Mouse (Mus musculus) G1E (cell line): ENCODE results near the gene Etfdh. TPM values are rescaled to one million over a fixed set of nuclear protein-coding genes. Genes with fewer than 3 reads are reported as not detected.
A peak's percentile ranks its signal among the peaks of the same experiment; 100 is the strongest.

ENCODE experiments used
- ATAC-seq: 2 replicates; pipeline ENCODE4 v1.8.0; 2016; ENCODE audit warnings: mild to moderate bottlenecking; ENCODE audit not compliant: insufficient number of reproducible peaks, poor library complexity, low FRiP score, severe bottlenecking; ENCODE audit errors: extremely low read depth
- DNase-seq: peaks from one replicate; pipeline ENCODE4 v3.0.0; 2012; ENCODE audit warnings: low spot score
- H3K27me3 ChIP-seq: 2 replicates; pipeline ENCODE4 v1.6.1; 2012; ENCODE audit warnings: mild to moderate bottlenecking, low read length, inconsistent platforms; ENCODE audit not compliant: insufficient read depth
- H3K36me3 ChIP-seq: replicated peaks from 2 replicates; pipeline ENCODE3; 2012; ENCODE audit warnings: mild to moderate bottlenecking, inconsistent platforms
- H3K4me1 ChIP-seq: 2 replicates; pipeline ENCODE4 v1.6.1; 2012; ENCODE audit warnings: low read depth, low read length, inconsistent platforms, mixed read lengths; ENCODE audit not compliant: insufficient read depth
- H3K4me3 ChIP-seq: 2 replicates; pipeline ENCODE4 v1.5.1; 2012; ENCODE audit warnings: low read depth, mild to moderate bottlenecking, inconsistent platforms, low read length, moderate library complexity, mixed read lengths
- H3K9me3 ChIP-seq: replicated peaks from 2 replicates; pipeline ENCODE4 v1.6.1; 2012; ENCODE audit warnings: inconsistent platforms
- CTCF ChIP-seq: IDR thresholded peaks from 2 replicates; pipeline ENCODE4 v1.5.1; 2012; ENCODE audit warnings: low read depth, low read length, inconsistent platforms, mixed read lengths
- GATA1 ChIP-seq: IDR thresholded peaks from 2 replicates; pipeline ENCODE4 v1.6.1; 2012; ENCODE audit warnings: borderline replicate concordance, low read length, inconsistent platforms, mixed read lengths
- GATA2 ChIP-seq: IDR thresholded peaks from 2 replicates; pipeline ENCODE4 v1.6.1; 2012; ENCODE audit warnings: low read depth, low read length, inconsistent platforms, borderline replicate concordance
- POLR2AphosphoS5 ChIP-seq: IDR thresholded peaks from 2 replicates; pipeline ENCODE4 v1.6.1; 2012; ENCODE audit warnings: low read depth, low read length, inconsistent platforms; ENCODE audit not compliant: insufficient replicate concordance
- TAL1 ChIP-seq: conservative IDR thresholded peaks from 2 replicates; pipeline ENCODE4 v1.6.1; 2012; ENCODE audit warnings: low read depth, low read length, inconsistent platforms, mixed read lengths
- polyA plus RNA-seq: library from polyadenylated mRNA; stranded (reverse); fragments of >175 nt; gene quantifications from 2 replicates; pipeline ENCODE4 v1.2.3, GENCODE M21; 2012
- total RNA-seq, 2 experiments: library from RNA; stranded (forward) in 1 of 2; stranded (reverse) in 1 of 2; fragments of 200-1000 nt in 1 of 2; fragments of >200 nt in 1 of 2; fragmentation: Nextera tagmentation in 1 of 2; gene quantifications; 2 replicates each; pipeline ENCODE4 v1.2.3; 2014 to 2017

Etfdh gene
- total and polyA plus RNA-seq, 3 experiments = 19.0 to 63.9 (median 54.1) TPM

DNA sequence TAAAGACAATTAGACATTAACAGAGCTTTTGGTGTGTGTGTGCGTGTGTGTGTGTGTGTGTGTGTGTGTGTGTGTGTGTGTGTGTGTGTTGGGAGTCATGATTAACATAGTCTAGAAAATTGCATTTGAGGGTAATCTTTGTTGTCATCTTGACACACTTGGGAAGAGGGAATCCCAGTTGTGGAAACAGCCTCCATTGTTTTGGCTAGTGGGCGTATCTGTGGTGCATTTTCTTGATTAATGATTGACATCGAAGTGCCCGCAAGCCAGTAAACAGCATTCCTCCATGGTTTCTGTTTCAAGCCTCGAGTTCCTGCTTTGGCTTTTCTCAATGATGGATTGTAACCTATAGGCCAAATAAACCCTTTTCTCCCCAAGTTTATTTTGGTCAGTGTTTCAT is 27.4 kb upstream of the Etfdh start:
- TF ChIP-seq CTCF (no peak), POLR2AphosphoS5 (no peak)
- no peaks in the 10 kb centered on the region for H3K36me3 ChIP-seq
- H3K4me1 ChIP-seq = peaks cover 8% of the 10 kb centered on the region
- H3K9me3 ChIP-seq = no peaks in the 10 kb centered on the region
- DNase-seq (no peak), ATAC-seq (peak; percentile 8; the same call in 1 of the 2 replicates)
- no peak overlapping the region for H3K4me3 ChIP-seq
- H3K27me3 ChIP-seq = peaks cover 16% of the 10 kb centered on the region; the same call in 1 of the 2 replicates

DNA sequence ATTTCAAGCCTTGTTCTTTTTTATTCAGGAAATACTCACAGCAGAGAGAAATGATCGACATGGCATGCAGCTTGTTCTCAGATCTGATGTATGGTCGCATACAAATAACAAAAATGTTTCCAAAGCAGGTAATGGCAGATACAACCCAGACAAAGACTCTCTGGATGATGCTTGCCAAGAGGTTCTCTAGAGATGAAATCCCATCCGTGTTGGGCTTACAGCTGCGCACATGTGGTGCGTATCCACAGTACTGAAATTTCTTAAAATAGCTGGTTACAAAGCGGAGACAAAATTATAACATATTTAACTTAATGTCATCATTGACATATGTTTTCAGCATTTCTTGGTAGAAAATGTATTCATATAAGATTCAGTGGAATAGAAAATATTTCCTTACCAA is 22.8 kb upstream of the Etfdh start:
- no peak for DNase-seq
- Histone ChIP-seq H3K9me3 (no peaks in the 10 kb centered on the region), H3K4me1 (peaks cover 8% of the 10 kb centered on the region), H3K36me3 (no peaks in the 10 kb centered on the region), H3K4me3 (no peak overlapping the region), H3K27me3 (peaks cover 14% of the 10 kb centered on the region; the same call in 1 of the 2 replicates)
- no peak for TF ChIP-seq GATA1
- TF ChIP-seq TAL1 = no peak
- TF ChIP-seq CTCF = no peak
- no peak for TF ChIP-seq POLR2AphosphoS5
- no peak for TF ChIP-seq GATA2
- no peak for ATAC-seq

DNA sequence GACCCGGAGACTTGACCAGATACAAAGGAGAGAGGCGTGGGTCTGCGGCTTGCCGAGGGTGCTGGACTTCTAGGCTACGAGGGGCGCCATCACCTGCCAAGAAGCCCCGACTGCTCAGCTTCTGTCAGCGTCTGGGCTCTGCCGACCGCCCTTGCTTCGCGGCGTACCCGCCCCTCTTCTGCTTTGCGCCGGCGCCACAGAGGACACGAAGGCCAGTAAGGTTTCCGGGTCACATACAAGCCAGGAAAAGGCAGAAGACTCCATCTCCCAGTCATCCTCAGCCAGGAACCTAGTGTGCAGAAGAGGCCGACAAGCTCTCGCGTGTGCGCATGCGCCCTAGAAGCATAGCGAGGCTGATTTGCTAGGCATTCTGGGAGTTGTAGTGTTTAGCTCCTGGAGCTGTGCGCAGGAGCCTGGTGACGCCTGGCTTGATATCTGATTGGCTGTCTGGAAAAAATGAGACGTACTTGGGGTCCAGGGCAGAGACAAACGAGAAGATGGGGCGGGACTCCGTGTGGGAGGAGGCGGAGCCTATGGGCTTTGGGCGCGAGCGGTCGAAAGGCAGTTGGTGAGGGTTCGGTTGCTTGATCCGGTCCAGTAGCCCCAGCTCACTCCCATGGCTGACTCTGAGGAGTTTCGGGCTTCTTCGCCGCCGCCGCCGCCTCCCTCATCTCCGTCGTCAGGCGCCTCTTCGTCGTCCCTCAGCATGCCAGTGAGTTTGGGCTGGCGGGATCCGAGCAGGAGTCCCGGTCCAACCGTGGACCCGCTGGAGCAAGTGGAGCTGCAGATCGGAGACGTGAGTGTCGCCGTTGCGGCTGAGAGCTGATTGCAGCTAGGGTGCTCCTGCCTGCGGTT is 512 bp downstream of the Etfdh start, which contains the start of gene 4930579G24Rik:
4930579G24Rik (plus strand) TSS at position 519 of the 855 bp plus-strand sequence.
- TF ChIP-seq GATA2 = no peak
- no peak for TF ChIP-seq CTCF
- TF ChIP-seq TAL1 = no peak
- TF ChIP-seq GATA1 = no peak
- no peak for TF ChIP-seq POLR2AphosphoS5
- ATAC-seq = peak; percentile 96
- Histone ChIP-seq H3K4me3 (peak within 1 kb of the TSS; percentile 78), H3K36me3 (peaks cover 24% of the 10 kb centered on the region), H3K27me3 (no peaks in the 10 kb centered on the region), H3K4me1 (peaks cover 20% of the 10 kb centered on the region), H3K9me3 (no peaks in the 10 kb centered on the region)
- DNase-seq = peak; percentile 98

DNA sequence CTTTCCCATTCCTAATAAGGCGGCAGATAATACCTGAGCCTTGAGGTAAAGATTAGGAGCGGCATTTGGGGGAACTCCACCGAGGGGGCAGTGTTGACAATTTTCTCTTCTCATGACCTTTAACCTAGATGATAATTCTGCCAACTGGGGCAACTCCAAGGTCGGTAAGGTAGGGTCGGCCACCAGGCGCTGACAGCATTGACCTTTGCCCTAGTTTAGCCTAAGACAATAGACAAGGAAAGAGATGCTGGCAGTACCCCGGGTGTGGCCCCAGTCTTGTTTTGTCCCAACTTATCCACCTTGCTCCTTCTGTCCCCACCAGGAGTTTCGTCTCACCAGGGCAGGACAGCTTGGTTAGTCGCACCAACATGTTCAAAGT is 1.1 kb downstream of the Etfdh start:
- no peaks in the 10 kb centered on the region for H3K9me3 ChIP-seq
- H3K27me3 ChIP-seq = no peaks in the 10 kb centered on the region
- peak; percentile 5 for DNase-seq
- peaks cover 21% of the 10 kb centered on the region for H3K36me3 ChIP-seq
- H3K4me3 ChIP-seq = peak overlapping the region; percentile 78
- no peak for ATAC-seq
- TF ChIP-seq GATA1 (no peak), CTCF (no peak), POLR2AphosphoS5 (no peak), TAL1 (no peak), GATA2 (no peak)
- H3K4me1 ChIP-seq = peaks cover 20% of the 10 kb centered on the region

DNA sequence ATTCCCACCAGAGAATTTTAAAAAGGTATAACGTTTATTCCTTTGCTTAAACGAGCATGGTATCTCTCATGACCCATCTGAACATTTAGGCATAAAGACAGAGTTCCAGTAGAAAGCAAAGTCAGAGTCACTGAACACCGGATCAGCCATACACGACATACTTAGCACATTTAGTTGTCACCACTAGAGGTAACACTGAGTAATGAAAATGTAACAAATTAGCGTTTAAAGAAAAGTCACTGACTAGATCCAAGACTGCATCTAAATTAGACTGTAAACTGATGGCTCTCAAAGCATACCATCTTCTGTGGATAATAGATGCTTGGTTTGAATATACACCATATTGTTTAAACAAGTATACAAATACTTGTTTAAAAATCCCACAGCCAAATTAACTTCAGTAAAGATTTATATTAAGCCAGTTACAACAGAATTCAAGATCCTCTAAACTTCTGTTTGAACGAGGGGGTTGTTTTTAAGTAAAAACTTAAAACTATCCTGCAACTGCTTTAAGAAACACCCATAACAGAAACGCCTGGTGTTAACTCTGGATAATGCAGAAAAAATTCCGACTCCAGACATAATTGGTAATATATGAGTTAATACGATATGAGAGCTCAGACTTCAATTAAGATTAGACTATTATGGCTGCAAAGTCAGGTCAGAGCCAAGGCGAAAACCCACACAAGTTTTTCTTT is 1.7 kb downstream of the Etfdh start:
- Histone ChIP-seq H3K4me1 (peaks cover 20% of the 10 kb centered on the region), H3K4me3 (peak overlapping the region; percentile 78), H3K36me3 (peaks cover 19% of the 10 kb centered on the region), H3K9me3 (no peaks in the 10 kb centered on the region), H3K27me3 (no peaks in the 10 kb centered on the region)
- no peak for TF ChIP-seq TAL1
- TF ChIP-seq CTCF = peak; percentile 30; the same call in 1 of the 2 replicates
- ATAC-seq (no peak), DNase-seq (peak; percentile 26)

DNA sequence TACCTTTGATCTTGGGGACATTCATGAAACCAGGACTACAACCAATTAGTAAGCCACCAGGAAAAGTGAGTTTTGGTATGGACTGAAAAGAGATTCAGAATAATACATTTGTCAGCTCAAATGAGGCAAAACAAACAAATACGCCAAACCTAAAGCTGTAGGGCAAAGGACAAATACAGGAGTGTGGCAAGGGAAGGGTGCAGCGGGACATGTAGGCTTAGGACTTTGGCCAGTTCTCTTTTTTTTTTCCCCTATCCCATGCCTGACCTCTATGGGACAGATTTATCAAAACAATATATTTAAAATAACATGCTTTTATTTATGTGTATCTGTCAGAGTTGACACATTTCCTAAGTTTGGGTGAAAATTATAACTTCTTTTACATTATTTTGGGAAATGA is 19.4 kb downstream of the Etfdh start:
- Histone ChIP-seq H3K27me3 (no peaks in the 10 kb centered on the region), H3K4me1 (no peaks in the 10 kb centered on the region), H3K4me3 (no peak overlapping the region), H3K9me3 (no peaks in the 10 kb centered on the region), H3K36me3 (peaks cover 65% of the 10 kb centered on the region)
- no peak for TF ChIP-seq TAL1
- no peak for TF ChIP-seq CTCF
- TF ChIP-seq POLR2AphosphoS5 = no peak
- TF ChIP-seq GATA2 = no peak
- ATAC-seq (no peak), DNase-seq (no peak)
